Mouse (Mus musculus): ENCODE results near the gene Gp2. TPM values are rescaled to one million over a fixed set of nuclear protein-coding genes. Genes with fewer than 3 reads are reported as not detected.

The Gp2 gene
- polyA plus RNA-seq, 1 experiment from 2014 or later, result 0.14 TPM

DNA sequence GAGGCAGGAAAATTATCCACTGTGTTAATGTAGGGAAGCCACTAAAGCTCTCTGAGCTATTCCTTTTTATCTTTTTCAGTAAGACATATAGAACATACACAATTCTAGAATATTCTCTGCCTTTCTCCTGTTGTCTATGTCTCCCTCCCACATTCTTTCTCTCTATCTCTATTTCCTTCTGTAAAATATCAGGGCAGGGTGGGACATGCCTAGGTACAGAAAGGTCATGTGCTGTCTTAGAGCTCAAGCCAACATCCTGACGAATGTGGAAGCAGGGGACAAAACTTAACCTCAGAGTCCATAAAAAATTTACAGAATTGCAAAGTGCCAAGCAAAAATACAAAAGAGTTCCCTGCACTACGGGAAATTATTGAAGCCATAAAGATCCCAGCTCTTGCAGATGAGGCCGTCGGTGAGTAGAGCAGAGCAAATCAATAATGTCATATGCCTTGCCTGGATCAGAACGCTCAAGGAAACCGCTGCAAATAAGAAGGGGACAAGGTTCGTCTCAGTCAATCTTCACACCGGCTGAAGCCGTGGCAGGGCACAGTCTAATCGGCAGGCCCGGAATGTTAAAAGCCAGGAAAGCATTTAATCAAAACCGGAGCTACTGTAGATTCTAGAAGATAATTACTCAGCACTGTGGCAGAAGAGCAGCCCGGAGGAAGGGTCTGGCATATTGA lies 64.9 kb downstream of the Gp2 start:
- no peaks in the 10 kb centered on the region for H3K4me1 ChIP-seq
- H3K9ac ChIP-seq, result no peak overlapping the region
- H3K27me3 ChIP-seq, result no peaks in the 10 kb centered on the region
- 66% methylated on average over 13 of the region's 13 CpGs for WGBS
- H3K4me2 ChIP-seq, result no peak overlapping the region
- H3K4me3 ChIP-seq (replicated peaks), result no peak overlapping the region
- H3K36me3 ChIP-seq, result no peaks in the 10 kb centered on the region
- no peak for ATAC-seq (replicated peaks; ENCODE audit: low FRiP score)
- H3K27ac ChIP-seq, result no peak overlapping the region
- no peaks in the 10 kb centered on the region for H3K9me3 ChIP-seq (replicated peaks)

Other genes starting within 250 kb of the Gp2 start
- gene Umod, start 20.0 kb upstream of the Gp2 start, polyA plus RNA-seq (2015; fragmentation: Nextera tagmentation; extraction: Ambion mirVana), result 3.5 and 4.6 TPM in 2 replicates
- gene Acsm5, start 60.2 kb upstream of the Gp2 start, polyA plus RNA-seq (2015; fragmentation: Nextera tagmentation; extraction: Ambion mirVana), result 0.64 and 1.0 TPM in 2 replicates
- gene Pdilt, start 64.2 kb upstream of the Gp2 start, polyA plus RNA-seq (2015; fragmentation: Nextera tagmentation; extraction: Ambion mirVana), result 0.06 and 0.10 TPM in 2 replicates
- gene Acsm2, start 95.1 kb upstream of the Gp2 start, polyA plus RNA-seq (2015; fragmentation: Nextera tagmentation; extraction: Ambion mirVana), result 26.0 and 29.4 TPM in 2 replicates
- 2.1 and 2.6 TPM in 2 replicates for gene Acsm1, start 147.7 kb upstream of the Gp2 start, polyA plus RNA-seq (2015; fragmentation: Nextera tagmentation; extraction: Ambion mirVana)
- not detected in 2 replicates for gene Acsm4, start 230.7 kb upstream of the Gp2 start, polyA plus RNA-seq (2015; fragmentation: Nextera tagmentation; extraction: Ambion mirVana)

All from kidney, embryonic 15.5 days (tissue).